Mouse (Mus musculus): ENCODE data around the gene Tex50. TPM values are rescaled to one million over a fixed set of nuclear protein-coding genes. Genes with fewer than 3 reads are reported as not detected.

Gene Tex50
- total and polyA plus RNA-seq, 3 experiments = not detected

- Histone ChIP-seq H3K27ac (ENCODE audit: control insufficient read depth, low read depth, low read length) (peak within 1 kb of the TSS; percentile 61), H3K9me3 (replicated peaks; ENCODE audit: insufficient read depth, low read length) (no peaks in the 10 kb centered on the region), H3K27me3 (ENCODE audit: control insufficient read depth in 1 of 2, insufficient read depth in 2 of 2, low read length in 2 of 2) (no peaks in the 10 kb centered on the region), H3K36me3 (ENCODE audit: control insufficient read depth in 1 of 2, insufficient read depth in 2 of 2, low read length in 2 of 2) (peaks cover 0 to 8% of the 10 kb centered on the region in 2 experiments; a peak in 2 of 4 replicates), H3K4me1 (ENCODE audit: control insufficient read depth in 1 of 2, insufficient read depth in 2 of 2, low read length in 2 of 2) (peaks cover 0 to 3% of the 10 kb centered on the region in 2 experiments; a peak in 1 of 4 replicates), H3K4me3 (ENCODE audit: control insufficient read depth in 1 of 2, insufficient read depth in 1 of 2, low read depth in 2 of 2, low read length in 2 of 2) (peak within 1 kb of the TSS; percentile 74 to 81), H3K9ac (ENCODE audit: control insufficient read depth, low read depth, low read length, poor library complexity, severe bottlenecking) (peak within 1 kb of the TSS; percentile 79), H3K79me2 (ENCODE audit: control insufficient read depth, insufficient read depth, low read length, poor library complexity) (peaks cover 5% of the 10 kb centered on the region)
- DNase-seq (ENCODE audit: low read depth, low spot score) = peak; percentile 98
- TF ChIP-seq MEF2A (IDR thresholded peaks at IDR 0.05; ENCODE audit: extremely low read depth, insufficient replicate concordance, low read depth, low read length, poor library complexity, severe bottlenecking) (no peak), RCOR1 (IDR thresholded peaks at IDR 0.05; ENCODE audit: low read depth, low read length) (peak; percentile 75; the same call in 1 of the 2 replicates), MAX (IDR thresholded peaks at IDR 0.05; ENCODE audit: low read length) (peak; percentile 87), MYB (IDR thresholded peaks at IDR 0.05; ENCODE audit: low read depth, low read length) (no peak), MYC (IDR thresholded peaks at IDR 0.05; ENCODE audit: low read depth, low read length) (peak; percentile 88), POLR2AphosphoS2 (IDR thresholded peaks at IDR 0.05; ENCODE audit: low read length) (peak; percentile 84), GABPA (IDR thresholded peaks at IDR 0.05; ENCODE audit: low read depth, low read length) (no peak), TBP (IDR thresholded peaks at IDR 0.05; ENCODE audit: low read depth, low read length) (peak; percentile 93), ZMIZ1 (IDR thresholded peaks at IDR 0.05; ENCODE audit: low read depth, low read length) (peak; percentile 83; the same call in 1 of the 2 replicates), SIN3A (IDR thresholded peaks at IDR 0.05; ENCODE audit: low read length) (peak; percentile 95), USF2 (IDR thresholded peaks at IDR 0.05; ENCODE audit: borderline replicate concordance in 1 of 2, insufficient read depth in 1 of 2, low read depth in 1 of 2, low read length in 2 of 2) (no peak), ZNF384 (IDR thresholded peaks at IDR 0.05; ENCODE audit: low read depth, low read length) (no peak), USF1 (IDR thresholded peaks at IDR 0.05; ENCODE audit: low read depth, low read length) (peak; percentile 60; the same call in 1 of the 2 replicates), RAD21 (IDR thresholded peaks at IDR 0.05; ENCODE audit: low read depth, low read length) (no peak), BHLHE40 (IDR thresholded peaks at IDR 0.05; ENCODE audit: borderline replicate concordance, low read depth, low read length) (0 out of 2 replicates have a peak, but pooled peaks have one; percentile 51), POLR2A (IDR thresholded peaks at IDR 0.05; ENCODE audit: control insufficient read depth in 1 of 2, insufficient read depth in 1 of 2, low read depth in 1 of 2, low read length in 2 of 2, poor library complexity in 1 of 2) (peak; percentile 75 to 97; a peak in 3 of 4 replicates), SMC3 (IDR thresholded peaks at IDR 0.05; ENCODE audit: low read depth, low read length) (no peak), MAFK (IDR thresholded peaks at IDR 0.05; ENCODE audit: borderline replicate concordance, low read depth, low read length) (no peak), TAL1 (IDR thresholded peaks at IDR 0.05; ENCODE audit: low read length) (no peak), CHD2 (IDR thresholded peaks at IDR 0.05; ENCODE audit: low read length) (no peak), ELF1 (IDR thresholded peaks at IDR 0.05; ENCODE audit: low read depth, low read length) (peak; percentile 96), ETS1 (IDR thresholded peaks at IDR 0.05; ENCODE audit: low read depth, low read length) (peak; percentile 60; the same call in 1 of the 2 replicates), CHD1 (IDR thresholded peaks at IDR 0.05; ENCODE audit: low read depth, low read length) (no peak), ZKSCAN1 (IDR thresholded peaks at IDR 0.05; ENCODE audit: low read depth, low read length) (no peak), E2F4 (IDR thresholded peaks at IDR 0.05; ENCODE audit: borderline replicate concordance, low read depth, low read length) (no peak), NRF1 (IDR thresholded peaks at IDR 0.05; ENCODE audit: insufficient read depth, low read depth, low read length, poor library complexity, severe bottlenecking) (peak; percentile 28; the same call in 1 of the 2 replicates), EP300 (IDR thresholded peaks at IDR 0.05; ENCODE audit: low read depth in 1 of 2, low read length in 2 of 2) (peak in 1 of 2 experiments; percentile 42; a peak in 1 of 4 replicates), CTCF (IDR thresholded peaks at IDR 0.05 in 2 of 3, conservative IDR thresholded peaks at IDR 0.05 in 1 of 3; ENCODE audit: control insufficient read depth in 1 of 3, insufficient read depth in 1 of 3, low read depth in 2 of 3, low read length in 3 of 3, poor library complexity in 1 of 3, severe bottlenecking in 1 of 3) (0 out of 6 replicates have a peak, but pooled peaks of 1 of the 3 experiments have one; percentile 2), POLR2AphosphoS5 (IDR thresholded peaks at IDR 0.05; ENCODE audit: borderline replicate concordance, low read depth, low read length) (no peak), GATA1 (IDR thresholded peaks at IDR 0.05; ENCODE audit: low read depth, low read length) (0 out of 2 replicates have a peak, but pooled peaks have one; percentile 26), TCF12 (IDR thresholded peaks at IDR 0.05; ENCODE audit: low read depth, low read length) (peak; percentile 85), ZC3H11A (IDR thresholded peaks at IDR 0.05; ENCODE audit: low read depth, low read length) (no peak), UBTF (IDR thresholded peaks at IDR 0.05; ENCODE audit: borderline replicate concordance, insufficient read depth, low read depth, low read length) (no peak; the same call in 1 of the 2 replicates), MXI1 (IDR thresholded peaks at IDR 0.05; ENCODE audit: low read depth, low read length) (peak; percentile 85)
Measured at GRCm38 (mm10) chr1:161130726-161131664, 28.1 kb downstream of the Tex50 start, which contains the start of gene Klhl20. Klhl20 (minus strand) TSS chr1:161131511.
